Mouse (Mus musculus): ENCODE data around the gene Slc6a13.

- TF ChIP-seq POLR2A (IDR thresholded peaks at IDR 0.05; ENCODE audit: control insufficient read depth in 1 of 2, insufficient read depth in 1 of 2, low read depth in 1 of 2, low read length in 2 of 2, poor library complexity in 1 of 2) (no peak), CTCF (IDR thresholded peaks at IDR 0.05 in 2 of 3, conservative IDR thresholded peaks at IDR 0.05 in 1 of 3; ENCODE audit: control insufficient read depth in 1 of 3, insufficient read depth in 1 of 3, low read depth in 2 of 3, low read length in 3 of 3, poor library complexity in 1 of 3, severe bottlenecking in 1 of 3) (no peak)
Observed at GRCm38 (mm10) chr6:121335841-121336240, 35.8 kb downstream of the Slc6a13 start.

Measured in MEL (cell line).